Mouse (Mus musculus): ENCODE data around the gene Olfr351. TPM values are rescaled to one million over a fixed set of nuclear protein-coding genes. Genes with fewer than 3 reads are reported as not detected.

Gene Olfr351
- not detected for total RNA-seq (2022)

DNA sequence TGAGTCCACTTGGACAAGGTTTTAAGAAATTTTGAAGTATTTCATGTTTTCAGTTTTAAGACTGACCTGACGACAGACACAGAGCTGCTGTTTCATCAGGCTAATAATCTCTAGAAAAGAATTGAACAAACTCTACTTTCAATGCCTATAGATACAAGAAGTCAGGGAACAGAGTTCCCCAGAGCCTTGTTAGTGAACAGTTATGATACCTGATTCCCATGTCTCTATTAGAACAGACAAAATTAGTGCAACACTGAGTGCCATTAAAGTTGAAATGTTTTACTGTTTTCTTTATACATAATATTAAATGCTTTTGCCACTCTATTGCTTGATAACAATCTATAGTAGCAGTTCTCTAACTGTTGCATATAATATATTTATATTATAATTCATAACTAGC is at the start of gene Olfr351:
Olfr351 (minus strand) TSS at position 101 of the 400 bp plus-strand sequence.
- no peak for DNase-seq

DNA sequence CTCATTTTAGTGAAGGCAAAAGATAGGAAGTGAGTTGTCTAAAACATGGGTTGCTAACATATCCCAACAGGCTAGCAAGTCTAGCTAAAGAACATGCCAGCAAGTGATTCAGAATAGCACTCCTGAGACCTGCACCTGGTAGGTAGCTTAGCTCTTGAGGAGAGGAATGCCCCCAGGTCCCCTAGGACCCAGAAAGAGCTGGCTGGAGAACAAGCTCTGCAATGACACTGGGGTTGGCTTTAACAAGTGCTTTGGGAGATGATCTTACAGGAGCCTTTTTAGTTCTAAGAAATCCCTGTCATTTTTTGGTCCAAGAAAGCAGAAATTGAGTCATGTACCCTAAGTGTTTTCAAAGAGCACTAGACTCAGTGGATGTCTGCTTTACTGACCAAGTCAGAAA is 42.9 kb upstream of the Olfr351 start, which contains the start of gene Olfr354:
Olfr354 (plus strand) TSS at position 301 of the 400 bp plus-strand sequence.
- no peak for DNase-seq

DNA sequence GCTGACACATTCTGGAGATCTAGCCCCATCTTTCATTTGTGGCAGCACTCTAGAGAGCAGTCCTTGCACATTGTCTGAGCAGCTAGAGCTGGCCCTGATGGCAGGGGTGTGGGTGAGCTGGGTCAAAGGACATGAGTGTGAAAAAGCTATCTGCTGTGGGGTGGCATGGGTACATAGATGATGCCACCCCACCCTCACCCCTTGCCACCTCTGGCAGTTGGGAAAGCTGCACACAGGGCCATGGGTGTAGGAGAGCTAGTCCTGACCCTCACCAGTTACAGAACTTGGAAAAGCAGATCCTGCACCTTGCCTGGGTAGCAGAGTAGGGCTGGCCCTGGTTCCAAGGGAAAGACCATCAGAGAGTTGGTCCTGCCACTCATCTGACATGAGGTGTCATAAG is 34.7 kb upstream of the Olfr351 start:
- DNase-seq: no peak

DNA sequence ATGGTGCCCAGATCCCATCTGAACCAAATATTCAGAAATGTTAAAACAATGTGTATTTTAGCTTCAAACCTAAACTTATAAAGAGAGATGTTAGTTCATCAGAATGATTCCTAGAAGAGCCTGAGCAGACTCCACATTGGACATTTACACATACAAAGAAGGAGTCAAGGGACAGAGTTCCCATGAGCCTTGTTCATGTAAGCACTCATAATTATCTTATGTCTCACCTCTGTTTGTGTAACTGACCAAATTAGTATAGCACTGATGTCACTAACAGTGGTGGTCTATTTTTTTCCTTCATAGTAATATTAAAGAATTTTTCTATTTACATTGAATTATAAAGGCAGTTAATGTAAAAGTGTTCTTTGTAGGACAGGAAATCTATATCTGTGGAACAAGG is 30.4 kb upstream of the Olfr351 start, which contains the start of gene Olfr353:
Olfr353 (minus strand) TSS at position 101 of the 400 bp plus-strand sequence.
- DNase-seq: no peak

DNA sequence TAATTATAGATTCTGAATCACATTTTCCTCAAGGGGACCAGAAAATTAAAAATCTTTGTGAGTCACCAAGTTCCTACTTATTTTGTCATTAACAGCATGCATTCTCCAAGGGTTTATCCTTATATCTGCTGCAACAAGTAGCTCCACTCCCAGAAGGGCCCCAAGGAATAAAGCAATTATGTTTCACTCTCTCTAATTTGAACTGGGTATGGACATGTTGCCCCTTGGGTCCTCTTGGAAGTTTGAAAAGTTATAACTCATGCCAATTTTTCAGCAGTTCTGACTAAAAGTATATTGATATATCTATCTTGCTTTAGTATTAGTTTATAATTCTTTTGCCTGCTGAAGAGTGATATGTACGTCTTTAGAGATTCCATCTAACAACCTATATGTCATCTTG is 5.7 kb upstream of the Olfr351 start, which contains the start of gene Olfr352:
Olfr352 (plus strand) TSS at position 301 of the 400 bp plus-strand sequence.
- DNase-seq: no peak

DNA sequence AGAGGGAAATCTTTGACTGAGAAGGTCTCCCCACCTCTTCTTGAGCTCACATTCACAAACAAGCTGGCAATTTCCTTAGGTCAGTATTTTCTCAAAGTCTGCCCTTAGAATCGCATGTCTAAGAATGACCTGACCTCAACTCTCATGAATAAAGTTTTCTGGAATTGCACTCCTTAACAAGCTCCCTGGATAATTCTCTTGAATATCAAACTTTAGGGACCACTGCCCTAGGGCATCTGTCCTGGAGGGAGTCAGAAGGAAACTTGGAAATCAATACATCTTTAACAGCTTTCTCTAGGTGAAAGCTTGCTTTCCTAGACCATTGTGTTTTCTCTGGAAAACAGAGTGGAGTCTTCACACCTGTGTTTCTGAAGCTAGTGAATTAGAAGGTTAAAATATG is 16.4 kb downstream of the Olfr351 start, which contains the start of gene Olfr350:
Olfr350 (plus strand) TSS at position 301 of the 400 bp plus-strand sequence.
- DNase-seq: no peak

DNA sequence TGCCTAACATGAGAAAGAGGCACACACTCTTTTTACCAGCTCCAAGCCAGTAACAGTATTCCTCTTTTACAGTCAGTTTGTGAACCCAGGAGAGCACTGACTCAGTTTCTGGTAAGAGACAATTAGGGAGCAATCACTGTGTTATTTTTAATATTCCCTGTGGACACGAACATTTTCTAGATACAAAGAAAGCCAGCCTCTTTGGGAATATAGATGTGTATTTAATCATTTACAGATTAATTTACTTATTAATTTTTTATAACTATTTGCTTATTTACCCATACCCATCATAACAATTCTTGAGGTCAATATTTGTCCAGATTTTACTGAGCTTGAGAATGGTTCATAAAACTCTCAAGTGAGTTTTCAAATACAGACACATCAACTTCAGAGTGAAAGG is 45.5 kb downstream of the Olfr351 start, which contains the start of gene Olfr3:
Olfr3 (minus strand) TSS at position 101 of the 400 bp plus-strand sequence.
- DNase-seq: no peak

Other genes with a start within 250 kb of the Olfr351 start
- not detected for gene Olfr345, start 222.6 kb downstream of the Olfr351 start, total RNA-seq (2022)
- not detected for gene Olfr346, start 176.9 kb downstream of the Olfr351 start, total RNA-seq (2022)
- gene Olfr347, start 130.8 kb downstream of the Olfr351 start, total RNA-seq (2022): not detected
- not detected for gene Olfr348, start 78.4 kb downstream of the Olfr351 start, total RNA-seq (2022)
- gene Olfr50, start 72.1 kb downstream of the Olfr351 start, total RNA-seq (2022): not detected
- not detected for gene Olfr3, start 45.6 kb downstream of the Olfr351 start, total RNA-seq (2022)
- not detected for gene Olfr350, start 16.4 kb downstream of the Olfr351 start, total RNA-seq (2022)
- gene Olfr352, start 5.8 kb upstream of the Olfr351 start, total RNA-seq (2022): not detected
- not detected for gene Olfr353, start 30.3 kb upstream of the Olfr351 start, total RNA-seq (2022)
- gene Olfr354, start 43.0 kb upstream of the Olfr351 start, total RNA-seq (2022): not detected
- not detected for gene Olfr355, start 66.2 kb upstream of the Olfr351 start, total RNA-seq (2022)
- gene Olfr356, start 74.5 kb upstream of the Olfr351 start, total RNA-seq (2022): not detected
- not detected for gene Olfr357, start 131.2 kb upstream of the Olfr351 start, total RNA-seq (2022)
- gene Olfr358, start 146.7 kb upstream of the Olfr351 start, total RNA-seq (2022): not detected
- gene Olfr360, start 203.1 kb upstream of the Olfr351 start, total RNA-seq (2022): not detected
- gene Olfr361, start 226.6 kb upstream of the Olfr351 start, total RNA-seq (2022): not detected

All from adrenal gland, adult 8-10 months (tissue).